Mouse (Mus musculus): ENCODE measurements around the gene B3gat3. TPM values are rescaled to one million over a fixed set of nuclear protein-coding genes. Genes with fewer than 3 reads are reported as not detected.

B3gat3 gene
- polyA plus RNA-seq, 1 experiment from 2014 or later = 54.6 TPM

- no peak overlapping the region for H3K4me2 ChIP-seq (replicated peaks)
- H3K9ac ChIP-seq = no peak overlapping the region
- H3K4me1 ChIP-seq = no peaks in the 10 kb centered on the region
- H3K27me3 ChIP-seq = no peaks in the 10 kb centered on the region
- H3K27ac ChIP-seq = no peak overlapping the region
- 92% methylated on average over 6 of the region's 6 CpGs for WGBS
- ATAC-seq (ENCODE audit: insufficient number of reproducible peaks, insufficient read depth, low FRiP score, low TSS enrichment) = no peak
- peaks cover 95% of the 10 kb centered on the region for H3K36me3 ChIP-seq
- H3K9me3 ChIP-seq = no peaks in the 10 kb centered on the region
- H3K4me3 ChIP-seq = no peak overlapping the region
Measured at GRCm38 (mm10) chr19:8908531-8908930, 11.6 kb upstream of the B3gat3 start.

- Histone ChIP-seq H3K9ac (no peak overlapping the region), H3K4me3 (no peak overlapping the region), H3K4me1 (no peaks in the 10 kb centered on the region), H3K27ac (no peak overlapping the region), H3K9me3 (no peaks in the 10 kb centered on the region), H3K36me3 (peaks cover 98% of the 10 kb centered on the region), H3K4me2 (replicated peaks) (no peak overlapping the region), H3K27me3 (no peaks in the 10 kb centered on the region)
- ATAC-seq (ENCODE audit: insufficient number of reproducible peaks, insufficient read depth, low FRiP score, low TSS enrichment) = no peak
- WGBS = 96% methylated on average over 5 of the region's 5 CpGs
Measured at GRCm38 (mm10) chr19:8911810-8912209, 8.4 kb upstream of the B3gat3 start.

- no peaks in the 10 kb centered on the region for H3K27me3 ChIP-seq
- H3K36me3 ChIP-seq = peaks cover 81% of the 10 kb centered on the region
- H3K27ac ChIP-seq = no peak overlapping the region
- H3K9me3 ChIP-seq = no peaks in the 10 kb centered on the region
- 95% methylated on average over 3 of the region's 3 CpGs for WGBS
- no peaks in the 10 kb centered on the region for H3K4me1 ChIP-seq
- no peak for ATAC-seq (ENCODE audit: insufficient number of reproducible peaks, insufficient read depth, low FRiP score, low TSS enrichment)
- H3K4me2 ChIP-seq (replicated peaks) = no peak overlapping the region
- H3K9ac ChIP-seq = no peak overlapping the region
- no peak overlapping the region for H3K4me3 ChIP-seq
Measured at GRCm38 (mm10) chr19:8914212-8914611, 6.0 kb upstream of the B3gat3 start.

GRCm38 (mm10) chr19:8919000-8919399, 1.2 kb upstream of the B3gat3 start:
- ATAC-seq (ENCODE audit: insufficient number of reproducible peaks, insufficient read depth, low FRiP score, low TSS enrichment) = no peak
- Histone ChIP-seq H3K27ac (no peak overlapping the region), H3K36me3 (peaks cover 36% of the 10 kb centered on the region)

GRCm38 (mm10) chr19:8919684-8920072, 496 bp upstream of the B3gat3 start:
- Histone ChIP-seq H3K4me2 (replicated peaks) (peak overlapping the region; percentile 82), H3K36me3 (peaks cover 29% of the 10 kb centered on the region), H3K9ac (no peak overlapping the region), H3K4me3 (peak overlapping the region; percentile 72), H3K27me3 (no peaks in the 10 kb centered on the region), H3K9me3 (no peaks in the 10 kb centered on the region), H3K4me1 (peaks cover 9% of the 10 kb centered on the region), H3K27ac (peak overlapping the region; percentile 89)
- 64% methylated on average over 6 of the region's 6 CpGs for WGBS
- ATAC-seq (ENCODE audit: insufficient number of reproducible peaks, insufficient read depth, low FRiP score, low TSS enrichment) = no peak

More at GRCm38 (mm10) chr19:8919000-8919399, 1.2 kb upstream of the B3gat3 start:
- 91% methylated on average over 3 of the region's 3 CpGs for WGBS
- Histone ChIP-seq H3K9ac (no peak overlapping the region), H3K4me3 (no peak overlapping the region), H3K9me3 (no peaks in the 10 kb centered on the region), H3K27me3 (no peaks in the 10 kb centered on the region), H3K4me1 (peaks cover 9% of the 10 kb centered on the region), H3K4me2 (replicated peaks) (no peak overlapping the region)

- Histone ChIP-seq H3K4me1 (peaks cover 9% of the 10 kb centered on the region), H3K9me3 (no peaks in the 10 kb centered on the region), H3K4me2 (replicated peaks) (peak overlapping the region; percentile 82), H3K9ac (peak overlapping the region; percentile 76), H3K36me3 (peaks cover 24% of the 10 kb centered on the region), H3K27me3 (no peaks in the 10 kb centered on the region), H3K4me3 (peak overlapping the region; percentile 72), H3K27ac (peak overlapping the region; percentile 89)
- ATAC-seq (ENCODE audit: insufficient number of reproducible peaks, insufficient read depth, low FRiP score, low TSS enrichment) = no peak; the same call in 1 of the 2 replicates
- WGBS = 2% methylated on average over 6 of the region's 6 CpGs
Measured at GRCm38 (mm10) chr19:8920836-8921291, 690 bp downstream of the B3gat3 start.

- Histone ChIP-seq H3K4me3 (0 out of 2 replicates have a peak overlapping the region, but pooled peaks have one; percentile 72), H3K27me3 (no peaks in the 10 kb centered on the region), H3K9ac (no peak overlapping the region), H3K27ac (no peak overlapping the region), H3K4me1 (peaks cover 9% of the 10 kb centered on the region), H3K4me2 (replicated peaks) (peak overlapping the region; percentile 82), H3K36me3 (peaks cover 23% of the 10 kb centered on the region), H3K9me3 (no peaks in the 10 kb centered on the region)
- WGBS = 53% methylated on average over 9 of the region's 9 CpGs
- ATAC-seq (ENCODE audit: insufficient number of reproducible peaks, insufficient read depth, low FRiP score, low TSS enrichment) = no peak
Measured at GRCm38 (mm10) chr19:8921741-8922140, 1.6 kb downstream of the B3gat3 start.

- Histone ChIP-seq H3K36me3 (peaks cover 21% of the 10 kb centered on the region), H3K9ac (no peak overlapping the region), H3K27ac (no peak overlapping the region), H3K4me3 (no peak overlapping the region), H3K4me2 (replicated peaks) (no peak overlapping the region), H3K4me1 (peaks cover 10% of the 10 kb centered on the region), H3K9me3 (no peaks in the 10 kb centered on the region), H3K27me3 (no peaks in the 10 kb centered on the region)
- ATAC-seq (ENCODE audit: insufficient number of reproducible peaks, insufficient read depth, low FRiP score, low TSS enrichment) = no peak
- WGBS = 85% methylated on average over 2 of the region's 2 CpGs
Measured at GRCm38 (mm10) chr19:8926766-8927165, 6.6 kb downstream of the B3gat3 start.

GRCm38 (mm10) chr19:8927891-8928525, 7.8 kb downstream of the B3gat3 start:
- Histone ChIP-seq H3K27ac (no peak overlapping the region), H3K27me3 (no peaks in the 10 kb centered on the region), H3K9me3 (no peaks in the 10 kb centered on the region), H3K4me1 (peaks cover 9% of the 10 kb centered on the region; the same call in 1 of the 2 replicates), H3K36me3 (peaks cover 20% of the 10 kb centered on the region), H3K4me3 (no peak overlapping the region), H3K4me2 (replicated peaks) (no peak overlapping the region), H3K9ac (no peak overlapping the region)
- 88% methylated on average over 12 of the region's 12 CpGs for WGBS
- no peak for ATAC-seq (ENCODE audit: insufficient number of reproducible peaks, insufficient read depth, low FRiP score, low TSS enrichment)

- Histone ChIP-seq H3K9me3 (no peaks in the 10 kb centered on the region), H3K4me1 (peaks cover 9% of the 10 kb centered on the region; the same call in 1 of the 2 replicates), H3K9ac (peak overlapping the region; percentile 88; the same call in 1 of the 2 replicates), H3K27ac (peak overlapping the region; percentile 77), H3K27me3 (no peaks in the 10 kb centered on the region), H3K4me3 (peak overlapping the region; percentile 70), H3K4me2 (replicated peaks) (peak overlapping the region; percentile 81), H3K36me3 (peaks cover 24% of the 10 kb centered on the region)
- WGBS = 15% methylated on average over 16 of the region's 16 CpGs
- ATAC-seq (ENCODE audit: insufficient number of reproducible peaks, insufficient read depth, low FRiP score, low TSS enrichment) = 0 out of 2 replicates have a peak, but pooled peaks have one; percentile 14
Measured at GRCm38 (mm10) chr19:8928689-8929223, 8.6 kb downstream of the B3gat3 start.

GRCm38 (mm10) chr19:8929224-8930088, 9.3 kb downstream of the B3gat3 start, which contains the start of the genes Rom1 and Eml3:
Rom1 (minus strand) TSS chr19:8929356.
Eml3 (plus strand) TSS chr19:8929552.
- Histone ChIP-seq H3K4me1 (peaks cover 9% of the 10 kb centered on the region; the same call in 1 of the 2 replicates), H3K9me3 (no peaks in the 10 kb centered on the region), H3K27ac (peak within 1 kb of the TSS; percentile 77), H3K27me3 (no peaks in the 10 kb centered on the region), H3K9ac (peak within 1 kb of the TSS; percentile 88), H3K36me3 (peaks cover 30% of the 10 kb centered on the region), H3K4me2 (replicated peaks) (peak within 1 kb of the TSS; percentile 81), H3K4me3 (peak within 1 kb of the TSS; percentile 70)
- ATAC-seq (ENCODE audit: insufficient number of reproducible peaks, insufficient read depth, low FRiP score, low TSS enrichment) = peak; percentile 72
- WGBS = 1% methylated on average over 71 of the region's 74 CpGs

Data from embryonic facial prominence, embryonic 12.5 days (tissue).